Mouse (Mus musculus) 3T3-L1 (cell line): ENCODE data around the gene Slc11a2.
"Not testable (repeated sequence)": the region's sequence is repeated elsewhere in the genome, so short reads cannot be mapped to it uniquely, and the experiment has no call there.

Experiments used
- DNase-seq: peaks from one replicate; pipeline ENCODE4 v3.0.0-alpha.2; 2015; ENCODE audit warnings: low read depth, low spot score

Gene Slc11a2

GRCm38 (mm10) chr15:100352711-100353250 is 72.1 kb downstream of the Slc11a2 start, which contains the start of the genes Methig1 and Mettl7a2:
Methig1 (plus strand) TSS chr15:100353149.
Mettl7a2 (plus strand) TSS chr15:100353200.
- DNase-seq, result no peak

DNA sequence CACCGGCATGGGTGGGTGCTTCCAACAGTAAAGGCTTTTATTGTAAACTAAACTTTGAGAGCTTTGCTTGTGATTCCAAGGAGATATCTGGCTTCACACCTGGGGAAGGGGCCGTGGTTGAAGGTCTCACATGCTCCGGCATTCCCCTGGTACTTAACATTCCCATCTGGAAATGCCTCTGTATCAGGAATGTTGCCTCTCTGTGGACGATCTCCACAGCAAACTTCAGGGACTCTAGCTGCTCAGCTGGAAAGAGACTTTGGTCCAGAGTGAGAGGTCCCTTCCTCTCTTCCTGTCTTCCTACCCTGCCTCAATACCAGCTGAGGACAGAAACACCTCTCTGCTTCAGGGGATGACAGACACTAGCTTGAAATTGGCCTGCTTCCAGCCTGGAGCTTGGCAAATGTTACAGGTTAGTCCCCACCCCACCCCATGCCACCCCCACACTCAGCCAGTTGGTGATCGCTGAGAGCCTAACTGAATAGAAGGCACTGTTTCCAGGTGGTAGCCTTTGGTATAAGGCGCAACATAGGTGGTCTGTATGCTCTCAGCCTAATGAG is 73.3 kb downstream of the Slc11a2 start:
- no peak for DNase-seq

DNA sequence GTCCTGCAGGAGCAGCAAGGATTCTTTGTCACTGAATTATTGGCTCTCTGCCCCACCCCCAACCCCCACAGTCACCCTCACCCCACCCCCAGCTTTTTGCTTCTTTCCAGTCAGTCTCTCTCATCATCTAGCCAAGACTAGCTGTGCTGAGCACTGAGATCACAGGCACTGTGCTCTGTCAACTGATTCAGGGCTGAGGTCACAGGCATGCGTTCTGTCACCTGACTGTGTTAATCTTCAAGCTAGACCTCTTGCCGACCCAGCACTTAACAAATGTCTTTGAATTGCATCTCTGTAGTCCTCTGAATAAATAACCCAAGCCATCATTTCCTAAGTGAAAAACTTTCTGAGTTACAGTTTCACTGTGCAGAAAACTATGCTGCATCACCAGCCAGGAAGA is 75.4 kb downstream of the Slc11a2 start:
- DNase-seq, result no peak

GRCm38 (mm10) chr15:100346761-100347160 is 78.1 kb downstream of the Slc11a2 start:
- no peak for DNase-seq

DNA sequence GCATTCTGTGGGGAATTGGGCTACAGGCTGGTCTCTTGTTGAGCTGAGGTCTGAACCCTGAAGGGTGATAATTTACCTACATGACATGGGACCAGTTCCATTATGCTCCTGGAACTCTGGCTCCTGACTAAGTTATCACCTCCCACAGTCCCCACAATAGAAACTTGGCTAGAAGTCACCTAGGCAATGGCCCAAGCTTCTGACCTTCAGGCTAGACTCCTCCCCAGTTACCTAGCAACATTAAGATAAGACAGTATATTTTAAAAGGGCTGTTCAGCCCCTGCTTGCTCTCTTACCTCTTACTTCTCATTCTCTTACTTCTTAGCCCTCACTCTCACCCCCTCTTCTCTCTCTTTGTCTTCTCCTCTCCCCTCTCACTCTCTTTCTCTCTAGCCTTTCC is 79.4 kb downstream of the Slc11a2 start:
- DNase-seq, result no peak

GRCm38 (mm10) chr15:100341314-100341980 is 83.4 kb downstream of the Slc11a2 start:
- DNase-seq, result not testable (repeated sequence)
